Mouse (Mus musculus) stomach, embryonic 16.5 days (tissue): Measurements from ENCODE around the gene Rorb. TPM values are rescaled to one million over a fixed set of nuclear protein-coding genes. Genes with fewer than 3 reads are reported as not detected.

Experiments used
- ATAC-seq: fragments of 200-750 bp; cut with Nextera tagmentation; 2 replicates; pipeline ENCODE4 v1.8.0; 2017; ENCODE audit warnings: moderate number of reproducible peaks, moderate TSS enrichment; ENCODE audit not compliant: insufficient read depth, low FRiP score
- H3K27ac ChIP-seq: fragments of 300-500 bp; sonication (generic); 2 replicates; pipeline ENCODE4 v1.5.1; 2014; ENCODE audit warnings: low read length
- H3K27me3 ChIP-seq: fragments of 300-500 bp; sonication (generic); 2 replicates; pipeline ENCODE4 v1.6.1; 2014; ENCODE audit warnings: low read length, control low read depth, mixed read lengths; ENCODE audit not compliant: control insufficient read depth, insufficient read depth
- H3K36me3 ChIP-seq: fragments of 300-500 bp; sonication (generic); 2 replicates; pipeline ENCODE4 v1.6.1; 2014; ENCODE audit warnings: low read length; ENCODE audit not compliant: control insufficient read depth, insufficient read depth
- H3K4me1 ChIP-seq: fragments of 300-500 bp; sonication (generic); 2 replicates; pipeline ENCODE4 v1.6.1; 2014; ENCODE audit warnings: low read length, control low read depth, mixed read lengths; ENCODE audit not compliant: control insufficient read depth, insufficient read depth
- H3K4me2 ChIP-seq: fragments of 300-500 bp; sonication (generic); 2 replicates; pipeline ENCODE4 v1.6.1; 2014; ENCODE audit warnings: low read depth, low read length, mixed read lengths
- H3K4me3 ChIP-seq: fragments of 300-500 bp; sonication (generic); replicated peaks from 2 replicates; pipeline ENCODE4 v1.5.1; 2014; ENCODE audit warnings: mild to moderate bottlenecking, low read length
- H3K9ac ChIP-seq: fragments of 300-500 bp; sonication (generic); 2 replicates; pipeline ENCODE4 v1.6.1; 2014; ENCODE audit warnings: low read length
- H3K9me3 ChIP-seq: fragments of 300-500 bp; sonication (generic); replicated peaks from 2 replicates; pipeline ENCODE4 v1.6.1; 2016; ENCODE audit warnings: low read length, control low read depth; ENCODE audit not compliant: control insufficient read depth
- WGBS: fragments of 180-500 bp; shearing (Covaris S2); extraction: QIAGEN DNeasy Blood & Tissue Kit; methylation state at CpG from one replicate; pipeline ENCODE4 v1.1.7; 2014; 5-methylcytosine and 5-hydroxymethylcytosine counted together
- polyA plus RNA-seq: library from polyadenylated mRNA; unstranded; fragments of >200 nt; fragmentation: Nextera tagmentation; extraction: Ambion mirVana; gene quantifications from 2 replicates; pipeline ENCODE4 v1.2.1, GENCODE M21; 2015

Gene Rorb
- polyA plus RNA-seq, 1 experiment from 2014 or later, result 0.34 TPM

GRCm38 (mm10) chr19:18909641-18910040 is 201.4 kb downstream of the Rorb start:
- Histone ChIP-seq H3K9ac (no peak overlapping the region), H3K4me3 (no peak overlapping the region), H3K9me3 (no peaks in the 10 kb centered on the region), H3K4me2 (no peak overlapping the region), H3K27me3 (no peaks in the 10 kb centered on the region), H3K36me3 (no peaks in the 10 kb centered on the region), H3K27ac (no peak overlapping the region), H3K4me1 (no peaks in the 10 kb centered on the region)
- ATAC-seq, result no peak
- 66% methylated on average over 3 of the region's 3 CpGs for WGBS

GRCm38 (mm10) chr19:18905511-18905910 is 205.5 kb downstream of the Rorb start:
- Histone ChIP-seq H3K27ac (no peak overlapping the region), H3K36me3 (no peaks in the 10 kb centered on the region), H3K4me3 (no peak overlapping the region), H3K9ac (no peak overlapping the region), H3K9me3 (no peaks in the 10 kb centered on the region), H3K4me2 (no peak overlapping the region), H3K27me3 (no peaks in the 10 kb centered on the region), H3K4me1 (no peaks in the 10 kb centered on the region)
- 34% methylated on average over 3 of the region's 3 CpGs for WGBS
- ATAC-seq, result no peak

DNA sequence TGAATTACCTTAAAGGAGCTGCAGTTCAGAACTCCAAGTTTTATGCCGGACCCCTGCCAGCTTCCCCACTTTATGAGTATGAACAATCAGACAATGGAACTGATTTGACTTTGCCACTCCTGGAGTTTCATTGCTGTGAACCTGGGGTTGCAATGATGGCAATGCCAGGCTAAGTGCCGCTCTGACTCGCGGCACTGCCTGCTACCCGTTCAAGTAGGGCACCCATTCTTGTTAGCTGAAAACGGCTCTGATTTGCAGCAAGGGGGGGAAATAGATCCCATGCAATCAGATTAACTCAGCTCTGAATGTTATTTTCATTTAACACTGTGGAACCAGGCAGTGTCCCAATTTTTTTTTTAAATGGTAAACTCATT is 208.3 kb downstream of the Rorb start:
- H3K27ac ChIP-seq, result no peak overlapping the region
- H3K36me3 ChIP-seq, result no peaks in the 10 kb centered on the region
- no peaks in the 10 kb centered on the region for H3K27me3 ChIP-seq
- H3K9me3 ChIP-seq, result no peaks in the 10 kb centered on the region
- H3K4me3 ChIP-seq, result no peak overlapping the region
- 72% methylated on average over 6 of the region's 6 CpGs for WGBS
- no peaks in the 10 kb centered on the region for H3K4me1 ChIP-seq
- no peak overlapping the region for H3K4me2 ChIP-seq
- H3K9ac ChIP-seq, result no peak overlapping the region
- no peak for ATAC-seq

GRCm38 (mm10) chr19:18902041-18902693 is 208.8 kb downstream of the Rorb start:
- 42% methylated on average over 15 of the region's 15 CpGs for WGBS
- H3K9me3 ChIP-seq, result no peaks in the 10 kb centered on the region
- H3K4me3 ChIP-seq, result no peak overlapping the region
- no peaks in the 10 kb centered on the region for H3K36me3 ChIP-seq
- no peaks in the 10 kb centered on the region for H3K27me3 ChIP-seq
- no peak overlapping the region for H3K4me2 ChIP-seq
- no peak overlapping the region for H3K9ac ChIP-seq
- ATAC-seq, result no peak
- no peaks in the 10 kb centered on the region for H3K4me1 ChIP-seq
- H3K27ac ChIP-seq, result no peak overlapping the region

DNA sequence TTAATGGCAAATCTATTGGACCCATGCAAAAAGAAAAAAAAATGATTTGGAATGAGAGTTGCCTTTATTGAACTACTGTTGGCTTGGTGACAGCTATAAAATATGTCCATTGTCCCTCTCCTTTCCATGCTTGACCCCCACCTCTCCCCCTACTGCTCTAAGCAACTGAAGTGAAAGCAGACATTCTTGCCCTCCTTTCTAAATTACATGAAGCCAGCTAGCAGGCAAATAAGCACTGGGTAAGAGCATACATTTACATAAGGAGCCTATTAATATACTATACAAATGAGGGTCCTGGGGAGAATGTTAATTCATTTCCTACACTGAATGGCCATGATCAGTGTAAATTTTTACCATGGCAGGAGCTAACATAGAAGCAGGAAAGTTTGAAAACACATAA is 212.8 kb downstream of the Rorb start:
- no peaks in the 10 kb centered on the region for H3K4me1 ChIP-seq
- H3K27me3 ChIP-seq, result no peaks in the 10 kb centered on the region
- no peak for ATAC-seq
- H3K36me3 ChIP-seq, result no peaks in the 10 kb centered on the region
- no peak overlapping the region for H3K4me2 ChIP-seq
- H3K27ac ChIP-seq, result no peak overlapping the region
- H3K4me3 ChIP-seq, result no peak overlapping the region
- no peak overlapping the region for H3K9ac ChIP-seq
- no peaks in the 10 kb centered on the region for H3K9me3 ChIP-seq

DNA sequence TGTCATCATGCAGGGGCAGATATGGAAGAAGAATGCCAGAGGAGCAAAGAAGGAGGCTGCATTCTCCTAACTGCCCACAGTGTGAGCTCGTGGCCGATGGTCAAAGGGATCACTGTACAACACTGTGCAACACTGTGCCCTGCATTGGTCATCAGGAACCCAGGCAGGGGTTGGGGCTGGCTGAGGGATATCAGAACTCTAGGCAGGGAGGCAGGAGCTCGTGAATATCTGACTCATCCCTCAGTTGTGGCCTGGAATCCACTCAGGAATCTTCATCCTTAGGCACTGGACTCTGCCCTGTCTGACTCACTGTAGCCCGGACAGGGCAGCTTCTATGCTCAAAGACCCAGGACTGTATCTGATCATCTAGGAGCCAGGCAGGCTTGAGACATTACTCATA is 220.8 kb downstream of the Rorb start:
- Histone ChIP-seq H3K36me3 (no peaks in the 10 kb centered on the region), H3K27ac (no peak overlapping the region), H3K4me1 (no peaks in the 10 kb centered on the region), H3K4me3 (no peak overlapping the region), H3K4me2 (no peak overlapping the region), H3K27me3 (no peaks in the 10 kb centered on the region), H3K9me3 (no peaks in the 10 kb centered on the region), H3K9ac (no peak overlapping the region)
- 69% methylated on average over 4 of the region's 4 CpGs for WGBS
- ATAC-seq, result no peak

DNA sequence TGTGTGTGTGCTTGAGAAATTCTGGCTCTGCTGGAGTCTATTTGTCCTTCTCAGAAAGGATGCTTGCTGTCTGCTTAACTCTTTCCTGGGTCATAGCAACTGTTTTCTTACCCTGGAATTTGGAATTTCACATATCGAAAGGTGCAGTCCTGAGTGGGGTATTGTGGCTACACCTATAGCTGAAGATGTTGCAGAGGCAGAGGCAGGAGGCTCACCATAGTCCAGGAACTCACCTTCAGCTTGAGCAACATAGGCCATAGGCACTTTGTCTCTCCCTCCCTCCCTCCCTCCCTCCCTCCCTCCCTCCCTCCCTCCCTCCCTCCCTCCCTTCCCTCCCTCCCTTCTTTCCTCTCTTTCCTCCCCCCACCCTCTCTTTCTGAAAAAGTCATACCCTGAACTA is 221.4 kb downstream of the Rorb start:
- H3K27ac ChIP-seq, result no peak overlapping the region
- no peaks in the 10 kb centered on the region for H3K27me3 ChIP-seq
- H3K4me1 ChIP-seq, result no peaks in the 10 kb centered on the region
- H3K36me3 ChIP-seq, result no peaks in the 10 kb centered on the region
- no peak for ATAC-seq
- H3K4me3 ChIP-seq, result no peak overlapping the region
- no peaks in the 10 kb centered on the region for H3K9me3 ChIP-seq
- H3K4me2 ChIP-seq, result peak overlapping the region; percentile 36; the same call in 1 of the 2 replicates
- 92% methylated on average over 1 of the region's 1 CpGs for WGBS
- no peak overlapping the region for H3K9ac ChIP-seq

GRCm38 (mm10) chr19:18889117-18889627 is 221.8 kb downstream of the Rorb start:
- Histone ChIP-seq H3K4me2 (peak overlapping the region; percentile 36), H3K4me3 (peak overlapping the region; percentile 12; the same call in 1 of the 2 replicates), H3K9me3 (no peaks in the 10 kb centered on the region), H3K27ac (no peak overlapping the region), H3K9ac (no peak overlapping the region), H3K36me3 (no peaks in the 10 kb centered on the region), H3K4me1 (no peaks in the 10 kb centered on the region), H3K27me3 (no peaks in the 10 kb centered on the region)
- WGBS, result 18% methylated on average over 11 of the region's 11 CpGs
- no peak for ATAC-seq

DNA sequence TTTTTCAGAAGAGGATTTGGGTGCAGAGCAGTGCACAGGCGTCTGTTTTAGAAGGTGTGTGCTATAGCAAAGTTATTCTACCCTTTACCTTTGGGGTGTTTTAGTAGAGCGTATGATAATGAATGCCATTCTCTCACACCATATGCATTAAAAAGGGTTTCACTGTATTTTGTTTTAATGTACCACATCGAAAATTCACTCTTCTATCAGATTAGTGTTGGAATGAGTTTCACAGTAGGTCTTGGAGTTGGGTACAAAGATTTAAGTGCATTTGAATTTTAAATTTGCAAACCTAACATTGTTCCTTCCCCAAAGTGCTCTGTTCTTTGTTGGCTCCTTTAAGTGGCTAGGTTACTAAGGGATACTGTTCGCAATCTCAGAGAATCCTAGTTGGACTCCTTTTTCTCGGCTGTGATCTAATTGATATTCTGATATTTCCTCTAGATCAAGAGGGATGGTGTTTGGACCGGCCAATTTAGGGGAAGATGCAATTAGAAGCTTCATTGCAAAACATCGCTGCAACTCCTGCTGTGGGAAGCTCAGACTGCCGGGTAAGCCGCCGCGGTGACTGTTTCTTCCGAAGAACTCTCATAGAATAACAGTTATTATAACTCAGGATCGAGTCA is 222.4 kb downstream of the Rorb start:
- peak overlapping the region; percentile 36 for H3K4me2 ChIP-seq
- H3K36me3 ChIP-seq, result no peaks in the 10 kb centered on the region
- no peak overlapping the region for H3K27ac ChIP-seq
- ATAC-seq, result no peak
- H3K27me3 ChIP-seq, result no peaks in the 10 kb centered on the region
- no peaks in the 10 kb centered on the region for H3K9me3 ChIP-seq
- WGBS, result 33% methylated on average over 13 of the region's 13 CpGs
- H3K9ac ChIP-seq, result no peak overlapping the region
- H3K4me3 ChIP-seq, result peak overlapping the region; percentile 12; the same call in 1 of the 2 replicates
- H3K4me1 ChIP-seq, result no peaks in the 10 kb centered on the region
